Mouse (Mus musculus): ENCODE data around the gene Colq. TPM values are rescaled to one million over a fixed set of nuclear protein-coding genes. Genes with fewer than 3 reads are reported as not detected.

Gene Colq
- polyA plus RNA-seq, 1 experiment from 2014 or later, result 0.42 TPM

- no peak overlapping the region for H3K4me2 ChIP-seq (ENCODE audit: low read length)
- no peaks in the 10 kb centered on the region for H3K9me3 ChIP-seq (ENCODE audit: control insufficient read depth, low read length)
- no peaks in the 10 kb centered on the region for H3K27me3 ChIP-seq (replicated peaks; ENCODE audit: control insufficient read depth, insufficient read depth, low read length)
- no peak for ATAC-seq (replicated peaks; ENCODE audit: low FRiP score, low TSS enrichment, low read depth)
- no peak overlapping the region for H3K9ac ChIP-seq (ENCODE audit: low read length)
- WGBS, result 81% methylated on average over 8 of the region's 9 CpGs
- no peak overlapping the region for H3K27ac ChIP-seq (ENCODE audit: low read depth)
- H3K4me1 ChIP-seq (replicated peaks; ENCODE audit: control insufficient read depth, insufficient read depth, low read length), result no peaks in the 10 kb centered on the region; the same call in 1 of the 2 replicates
- no peak overlapping the region for H3K4me3 ChIP-seq (ENCODE audit: low read depth, low read length)
- no peak for DNase-seq (ENCODE audit: low spot score)
- no peaks in the 10 kb centered on the region for H3K36me3 ChIP-seq (ENCODE audit: control insufficient read depth, insufficient read depth, low read length)
These were observed 8.1 kb downstream of the Colq start for GRCm38 (mm10) chr14:31583082-31583481.

- Histone ChIP-seq H3K36me3 (ENCODE audit: control insufficient read depth, insufficient read depth, low read length) (no peaks in the 10 kb centered on the region), H3K4me3 (ENCODE audit: low read depth, low read length) (no peak overlapping the region), H3K4me2 (ENCODE audit: low read length) (no peak overlapping the region), H3K4me1 (replicated peaks; ENCODE audit: control insufficient read depth, insufficient read depth, low read length) (peaks cover 13% of the 10 kb centered on the region), H3K27ac (ENCODE audit: low read depth) (no peak overlapping the region), H3K27me3 (replicated peaks; ENCODE audit: control insufficient read depth, insufficient read depth, low read length) (no peaks in the 10 kb centered on the region), H3K9ac (ENCODE audit: low read length) (no peak overlapping the region), H3K9me3 (ENCODE audit: control insufficient read depth, low read length) (no peaks in the 10 kb centered on the region)
- DNase-seq (ENCODE audit: low spot score), result no peak
- WGBS, result 35% methylated on average over 9 of the region's 9 CpGs
- ATAC-seq (replicated peaks; ENCODE audit: low FRiP score, low TSS enrichment, low read depth), result no peak
These were observed 13.0 kb downstream of the Colq start for GRCm38 (mm10) chr14:31577966-31578735.

GRCm38 (mm10) chr14:31576846-31577697 lies 14.1 kb downstream of the Colq start:
- no peaks in the 10 kb centered on the region for H3K36me3 ChIP-seq (ENCODE audit: control insufficient read depth, insufficient read depth, low read length)
- H3K4me3 ChIP-seq (ENCODE audit: low read depth, low read length), result no peak overlapping the region
- 27% methylated on average over 10 of the region's 10 CpGs for WGBS
- H3K27me3 ChIP-seq (replicated peaks; ENCODE audit: control insufficient read depth, insufficient read depth, low read length), result no peaks in the 10 kb centered on the region
- ATAC-seq (replicated peaks; ENCODE audit: low FRiP score, low TSS enrichment, low read depth) (0 out of 2 replicates have a peak, but pooled peaks have one; percentile 29), DNase-seq (ENCODE audit: low spot score) (no peak)
- H3K4me2 ChIP-seq (ENCODE audit: low read length), result no peak overlapping the region
- no peak overlapping the region for H3K27ac ChIP-seq (ENCODE audit: low read depth)
- H3K9ac ChIP-seq (ENCODE audit: low read length), result no peak overlapping the region
- H3K4me1 ChIP-seq (replicated peaks; ENCODE audit: control insufficient read depth, insufficient read depth, low read length), result peaks cover 16% of the 10 kb centered on the region
- H3K9me3 ChIP-seq (ENCODE audit: control insufficient read depth, low read length), result no peaks in the 10 kb centered on the region

GRCm38 (mm10) chr14:31575866-31576265 lies 15.3 kb downstream of the Colq start:
- no peaks in the 10 kb centered on the region for H3K36me3 ChIP-seq (ENCODE audit: control insufficient read depth, insufficient read depth, low read length)
- H3K4me2 ChIP-seq (ENCODE audit: low read length), result no peak overlapping the region
- no peak overlapping the region for H3K9ac ChIP-seq (ENCODE audit: low read length)
- DNase-seq (ENCODE audit: low spot score) (no peak), ATAC-seq (replicated peaks; ENCODE audit: low FRiP score, low TSS enrichment, low read depth) (no peak)
- H3K4me1 ChIP-seq (replicated peaks; ENCODE audit: control insufficient read depth, insufficient read depth, low read length), result peaks cover 16% of the 10 kb centered on the region
- H3K27ac ChIP-seq (ENCODE audit: low read depth), result no peak overlapping the region
- H3K4me3 ChIP-seq (ENCODE audit: low read depth, low read length), result no peak overlapping the region
- H3K9me3 ChIP-seq (ENCODE audit: control insufficient read depth, low read length), result no peaks in the 10 kb centered on the region
- 66% methylated on average over 9 of the region's 9 CpGs for WGBS
- no peaks in the 10 kb centered on the region for H3K27me3 ChIP-seq (replicated peaks; ENCODE audit: control insufficient read depth, insufficient read depth, low read length)

- Histone ChIP-seq H3K27ac (ENCODE audit: low read depth) (no peak overlapping the region), H3K27me3 (replicated peaks; ENCODE audit: control insufficient read depth, insufficient read depth, low read length) (no peaks in the 10 kb centered on the region), H3K9me3 (ENCODE audit: control insufficient read depth, low read length) (no peaks in the 10 kb centered on the region), H3K4me1 (replicated peaks; ENCODE audit: control insufficient read depth, insufficient read depth, low read length) (peaks cover 16% of the 10 kb centered on the region), H3K4me2 (ENCODE audit: low read length) (no peak overlapping the region), H3K9ac (ENCODE audit: low read length) (no peak overlapping the region), H3K4me3 (ENCODE audit: low read depth, low read length) (no peak overlapping the region), H3K36me3 (ENCODE audit: control insufficient read depth, insufficient read depth, low read length) (no peaks in the 10 kb centered on the region)
- 90% methylated on average over 18 of the region's 18 CpGs for WGBS
- DNase-seq (ENCODE audit: low spot score) (no peak), ATAC-seq (replicated peaks; ENCODE audit: low FRiP score, low TSS enrichment, low read depth) (no peak)
These were observed 16.1 kb downstream of the Colq start for GRCm38 (mm10) chr14:31574903-31575665.

- H3K4me1 ChIP-seq (replicated peaks; ENCODE audit: control insufficient read depth, insufficient read depth, low read length), result peaks cover 15% of the 10 kb centered on the region
- no peaks in the 10 kb centered on the region for H3K9me3 ChIP-seq (ENCODE audit: control insufficient read depth, low read length)
- H3K27me3 ChIP-seq (replicated peaks; ENCODE audit: control insufficient read depth, insufficient read depth, low read length), result no peaks in the 10 kb centered on the region
- no peak overlapping the region for H3K27ac ChIP-seq (ENCODE audit: low read depth)
- H3K4me3 ChIP-seq (ENCODE audit: low read depth, low read length), result no peak overlapping the region
- WGBS, result 66% methylated on average over 9 of the region's 9 CpGs
- no peak for ATAC-seq (replicated peaks; ENCODE audit: low FRiP score, low TSS enrichment, low read depth)
- no peak for DNase-seq (ENCODE audit: low spot score)
- no peak overlapping the region for H3K9ac ChIP-seq (ENCODE audit: low read length)
- H3K36me3 ChIP-seq (ENCODE audit: control insufficient read depth, insufficient read depth, low read length), result no peaks in the 10 kb centered on the region
- H3K4me2 ChIP-seq (ENCODE audit: low read length), result no peak overlapping the region
These were observed 18.5 kb downstream of the Colq start for GRCm38 (mm10) chr14:31572561-31573175.

GRCm38 (mm10) chr14:31571419-31571818 lies 19.7 kb downstream of the Colq start:
- no peaks in the 10 kb centered on the region for H3K36me3 ChIP-seq (ENCODE audit: control insufficient read depth, insufficient read depth, low read length)
- H3K27ac ChIP-seq (ENCODE audit: low read depth), result no peak overlapping the region
- H3K27me3 ChIP-seq (replicated peaks; ENCODE audit: control insufficient read depth, insufficient read depth, low read length), result no peaks in the 10 kb centered on the region
- ATAC-seq (replicated peaks; ENCODE audit: low FRiP score, low TSS enrichment, low read depth), result no peak
- no peak overlapping the region for H3K4me3 ChIP-seq (ENCODE audit: low read depth, low read length)
- H3K9ac ChIP-seq (ENCODE audit: low read length), result no peak overlapping the region
- WGBS, result 87% methylated on average over 5 of the region's 5 CpGs
- H3K4me1 ChIP-seq (replicated peaks; ENCODE audit: control insufficient read depth, insufficient read depth, low read length), result peaks cover 8% of the 10 kb centered on the region; the same call in 1 of the 2 replicates
- H3K9me3 ChIP-seq (ENCODE audit: control insufficient read depth, low read length), result no peaks in the 10 kb centered on the region
- no peak for DNase-seq (ENCODE audit: low spot score)
- H3K4me2 ChIP-seq (ENCODE audit: low read length), result no peak overlapping the region

Measured in intestine, embryonic 14.5 days (tissue).